Mouse (Mus musculus) small intestine, adult 2 months (tissue): ENCODE results near the gene Plekhb2. TPM values are rescaled to one million over a fixed set of nuclear protein-coding genes. Genes with fewer than 3 reads are reported as not detected.

Experiments used
- H3K27ac ChIP-seq: fragments of 200-500 bp; 2 replicates; pipeline ENCODE4 v1.5.1; 2012; ENCODE audit warnings: low read depth, low read length, control low read depth, inconsistent platforms; ENCODE audit not compliant: insufficient read depth
- H3K27me3 ChIP-seq: fragments of 200-500 bp; 2 replicates; pipeline ENCODE4 v1.6.1; 2012; ENCODE audit warnings: mild to moderate bottlenecking, moderate library complexity, low read length, inconsistent platforms; ENCODE audit not compliant: control insufficient read depth, insufficient read depth
- H3K36me3 ChIP-seq: fragments of 200-500 bp; 2 replicates; pipeline ENCODE4 v1.6.1; 2012; ENCODE audit warnings: mild to moderate bottlenecking, low read length, control low read depth, inconsistent platforms; ENCODE audit not compliant: control insufficient read depth, insufficient read depth
- H3K4me1 ChIP-seq: fragments of 200-500 bp; 2 replicates; pipeline ENCODE4 v1.6.1; 2012; ENCODE audit warnings: low read length, inconsistent platforms, mixed read lengths; ENCODE audit not compliant: control insufficient read depth, insufficient read depth, insufficient read length
- H3K4me3 ChIP-seq: fragments of 200-500 bp; 2 replicates; pipeline ENCODE4 v1.5.1; 2012; ENCODE audit warnings: low read depth, mild to moderate bottlenecking, control low read depth, inconsistent platforms, low read length, moderate library complexity
- CTCF ChIP-seq: fragments of 200-500 bp; IDR thresholded peaks from 2 replicates; pipeline ENCODE4 v1.5.1; 2012; ENCODE audit warnings: low read depth, mild to moderate bottlenecking, control low read depth, inconsistent platforms, low read length, moderate library complexity, mixed read lengths; ENCODE audit not compliant: insufficient replicate concordance, insufficient read length; ENCODE audit errors: extremely low read depth
- POLR2A ChIP-seq: fragments of 200-500 bp; IDR thresholded peaks from 2 replicates; pipeline ENCODE4 v1.6.1; 2012; ENCODE audit warnings: low read depth, mild to moderate bottlenecking, control low read depth, inconsistent platforms, low read length, moderate library complexity
- WGBS: fragments of 180-500 bp; shearing (Covaris S2); methylation state at CpG from one replicate; pipeline ENCODE4 v1.1.7; 2018; 5-methylcytosine and 5-hydroxymethylcytosine counted together
- polyA plus RNA-seq: library from polyadenylated mRNA; depleted of rRNA; stranded (reverse); fragments of >200 nt; gene quantifications from 2 replicates; pipeline ENCODE4 v1.2.3, GENCODE M21; 2012

Gene Plekhb2
- polyA plus RNA-seq, 1 experiment, result 196 TPM

GRCm38 (mm10) chr1:34855056-34855739 is 5.4 kb downstream of the Plekhb2 start:
- H3K27ac ChIP-seq, result no peak overlapping the region
- WGBS, result 63% methylated on average over 12 of the region's 12 CpGs
- peaks cover 1% of the 10 kb centered on the region; the same call in 1 of the 2 replicates for H3K36me3 ChIP-seq
- no peak overlapping the region for H3K4me3 ChIP-seq
- peaks cover 25% of the 10 kb centered on the region for H3K4me1 ChIP-seq
- TF ChIP-seq POLR2A, result no peak
- no peak for TF ChIP-seq CTCF
- no peaks in the 10 kb centered on the region for H3K27me3 ChIP-seq

- WGBS, result 23% methylated on average over 5 of the region's 5 CpGs
- H3K27ac ChIP-seq, result peak overlapping the region; percentile 90
- TF ChIP-seq CTCF (no peak), POLR2A (no peak; the same call in 1 of the 2 replicates)
These were observed 8.9 kb downstream of the Plekhb2 start for GRCm38 (mm10) chr1:34858671-34859070.

GRCm38 (mm10) chr1:34859761-34860160 is 10.0 kb downstream of the Plekhb2 start:
- Histone ChIP-seq H3K4me1 (peaks cover 20% of the 10 kb centered on the region), H3K27me3 (no peaks in the 10 kb centered on the region), H3K27ac (no peak overlapping the region), H3K36me3 (peaks cover 36% of the 10 kb centered on the region), H3K4me3 (no peak overlapping the region)
- 82% methylated on average over 3 of the region's 3 CpGs for WGBS
- no peak for TF ChIP-seq POLR2A
- no peak for TF ChIP-seq CTCF

More at GRCm38 (mm10) chr1:34858671-34859070, 8.9 kb downstream of the Plekhb2 start:
- Histone ChIP-seq H3K36me3 (peaks cover 26% of the 10 kb centered on the region), H3K4me1 (peaks cover 20% of the 10 kb centered on the region), H3K27me3 (no peaks in the 10 kb centered on the region), H3K4me3 (peak overlapping the region; percentile 21)

GRCm38 (mm10) chr1:34860205-34860604 is 10.4 kb downstream of the Plekhb2 start:
- Histone ChIP-seq H3K4me1 (peaks cover 16% of the 10 kb centered on the region; the same call in 1 of the 2 replicates), H3K27ac (no peak overlapping the region), H3K4me3 (no peak overlapping the region), H3K27me3 (no peaks in the 10 kb centered on the region), H3K36me3 (peaks cover 40% of the 10 kb centered on the region)
- no peak for TF ChIP-seq POLR2A
- TF ChIP-seq CTCF, result no peak
- 86% methylated on average over 7 of the region's 7 CpGs for WGBS

- H3K36me3 ChIP-seq, result peaks cover 55% of the 10 kb centered on the region
- H3K27ac ChIP-seq, result no peak overlapping the region
- H3K4me3 ChIP-seq, result no peak overlapping the region
- peaks cover 14% of the 10 kb centered on the region; the same call in 1 of the 2 replicates for H3K4me1 ChIP-seq
- TF ChIP-seq CTCF, result no peak
- TF ChIP-seq POLR2A, result no peak
- 95% methylated on average over 13 of the region's 13 CpGs for WGBS
- no peaks in the 10 kb centered on the region for H3K27me3 ChIP-seq
These were observed 13.1 kb downstream of the Plekhb2 start for GRCm38 (mm10) chr1:34862877-34863276.

- TF ChIP-seq POLR2A (no peak), CTCF (no peak)
- H3K27ac ChIP-seq, result no peak overlapping the region
- H3K36me3 ChIP-seq, result peaks cover 59% of the 10 kb centered on the region
- H3K27me3 ChIP-seq, result no peaks in the 10 kb centered on the region
- no peak overlapping the region for H3K4me3 ChIP-seq
- peaks cover 12% of the 10 kb centered on the region; the same call in 1 of the 2 replicates for H3K4me1 ChIP-seq
- 94% methylated on average over 7 of the region's 7 CpGs for WGBS
These were observed 13.5 kb downstream of the Plekhb2 start for GRCm38 (mm10) chr1:34863323-34863722.

GRCm38 (mm10) chr1:34864243-34864642 is 14.5 kb downstream of the Plekhb2 start:
- no peak for TF ChIP-seq POLR2A
- no peak for TF ChIP-seq CTCF
- WGBS, result 62% methylated on average over 7 of the region's 7 CpGs
- Histone ChIP-seq H3K4me1 (peaks cover 4% of the 10 kb centered on the region; the same call in 1 of the 2 replicates), H3K36me3 (peaks cover 68% of the 10 kb centered on the region), H3K4me3 (no peak overlapping the region), H3K27ac (no peak overlapping the region), H3K27me3 (no peaks in the 10 kb centered on the region)
